10 mouse cellular contexts compared by ENCODE assay signal in the genomic region with DNA sequence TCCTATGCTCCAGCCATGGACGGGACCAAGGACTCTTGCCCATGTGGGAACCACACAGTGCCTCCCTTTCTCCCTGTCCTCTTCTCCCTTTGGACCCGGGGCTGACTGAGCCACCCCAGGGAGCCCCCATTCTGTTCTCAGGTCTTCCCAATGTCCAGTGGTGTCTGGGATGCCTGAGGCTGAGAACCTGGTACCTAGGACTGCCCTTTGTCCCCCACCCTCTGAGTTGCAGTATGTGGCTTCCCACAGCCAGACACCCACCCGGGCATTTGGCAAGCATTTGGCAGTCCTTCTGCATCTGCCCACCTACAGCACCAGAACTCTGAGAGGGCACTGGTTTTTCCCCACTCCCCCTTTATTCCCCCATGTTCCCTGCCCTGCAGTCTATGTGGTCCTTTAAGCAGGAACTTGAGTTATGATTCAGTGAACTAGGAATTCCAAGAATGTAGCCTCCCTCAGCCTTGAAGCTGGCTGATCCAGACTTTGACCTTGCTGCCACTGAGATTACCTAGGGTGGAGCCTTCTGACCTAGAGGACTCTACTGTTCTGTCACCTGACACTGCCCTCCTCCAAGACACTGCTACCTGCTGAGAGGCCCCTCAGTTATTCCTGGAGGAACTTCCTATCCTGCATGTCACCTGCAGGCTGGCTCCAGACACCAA.
A peak's percentile ranks its signal among the peaks of the same experiment; 100 is the strongest.
DNase-seq lines count a peak whose midpoint lies in the region; ATAC-seq and TF ChIP-seq lines count a peak whose summit lies in the region.
"Had no signal": no experiment of that assay in that cellular context is flagged by ENCODE, and none has a peak within 500 bp of the region (broad histone marks: within the 10 kb centered on the region; RNA-seq: fewer than 3 reads in every experiment).

No protein-coding gene starts in this region.

- 0 out of 2 replicates have a peak, but pooled peaks have one; percentile 14 for ATAC-seq in heart, embryonic 11.5 days (replicated peaks; ENCODE audit: insufficient number of reproducible peaks, low FRiP score, low TSS enrichment)
- ATAC-seq in megakaryocyte progenitor cell, adult 5-6 weeks (replicated peaks; ENCODE audit: poor library complexity): no peak
- ATAC-seq: forebrain, embryonic 16.5 days had no signal

- H3K27ac ChIP-seq in heart, embryonic 11.5 days (ENCODE audit: low read depth, low read length): no peak overlapping the region
- H3K27ac ChIP-seq in ES-Bruce4 (ENCODE audit: insufficient read depth, low read length): no peak overlapping the region; the same call in 1 of the 2 replicates

- DNase-seq in heart, postnatal 14 days: no peak
- peak; percentile 12 for DNase-seq in forelimb bud, embryonic 11.5 days (ENCODE audit: low read depth, low spot score)
- peak; percentile 65 for DNase-seq in kidney, postnatal 14 days
- DNase-seq in cerebellum, postnatal 14 days: no peak
- no peak for DNase-seq in spleen, adult 18-20 months

- no peak overlapping the region for H3K4me3 ChIP-seq in heart, embryonic 11.5 days (ENCODE audit: low read depth, low read length)
- no peak overlapping the region for H3K4me3 ChIP-seq in ES-Bruce4 (ENCODE audit: low read depth, low read length)

- H3K9ac ChIP-seq in heart, embryonic 11.5 days (ENCODE audit: low read depth, low read length): no peak overlapping the region
- no peak overlapping the region for H3K9ac ChIP-seq in ES-Bruce4 (ENCODE audit: low read depth, poor library complexity, severe bottlenecking)

- no peaks in the 10 kb centered on the region for H3K4me1 ChIP-seq in heart, embryonic 11.5 days (ENCODE audit: control insufficient read depth, insufficient read depth, low read length)
- H3K4me1 ChIP-seq in ES-Bruce4 (ENCODE audit: control insufficient read depth, insufficient read depth, low read length): peaks cover 5% of the 10 kb centered on the region

- 65% methylated on average over 3 of the region's 3 CpGs for WGBS in heart, embryonic 11.5 days (ENCODE audit: insufficient replicate concordance)

- TF ChIP-seq POLR2A in ES-Bruce4 (IDR thresholded peaks at IDR 0.05; ENCODE audit: insufficient read depth, low read length): no peak

- H3K27me3 ChIP-seq in heart, embryonic 11.5 days (ENCODE audit: control insufficient read depth, insufficient read depth, low read length): no peaks in the 10 kb centered on the region
- H3K27me3 ChIP-seq in ES-Bruce4 (ENCODE audit: control insufficient read depth, insufficient read depth, low read length, poor library complexity, severe bottlenecking): no peaks in the 10 kb centered on the region; the same call in 1 of the 2 replicates

- intact Hi-C loops in heart, postnatal 14 days (cut with DNase I): no loop called here

- no peaks in the 10 kb centered on the region for H3K9me3 ChIP-seq in heart, embryonic 11.5 days (replicated peaks; ENCODE audit: control insufficient read depth, low read length)
- H3K9me3 ChIP-seq in ES-Bruce4 (replicated peaks; ENCODE audit: control insufficient read depth, insufficient read depth, low read length, poor library complexity, severe bottlenecking): no peaks in the 10 kb centered on the region

- H3K4me2 ChIP-seq in heart, embryonic 11.5 days: no peak overlapping the region
- H3K4me2 ChIP-seq: liver, embryonic 11.5 days had no signal

- no peak for TF ChIP-seq CTCF in ES-Bruce4 (IDR thresholded peaks at IDR 0.05; ENCODE audit: low read depth, low read length)

- TF ChIP-seq EP300 in ES-Bruce4 (IDR thresholded peaks at IDR 0.05; ENCODE audit: insufficient read depth, low read depth, low read length): peak; percentile 78

- H3K36me3 ChIP-seq in heart, embryonic 11.5 days (ENCODE audit: control insufficient read depth, insufficient read depth, low read length): no peaks in the 10 kb centered on the region
- no peaks in the 10 kb centered on the region for H3K36me3 ChIP-seq in ES-Bruce4 (ENCODE audit: control insufficient read depth, insufficient read depth, low read length, poor library complexity, severe bottlenecking)

Comparison
In these comparisons a context has a peak if more than half of its experiments do, and no peak if none do; other contexts are left out.
1. DNase-seq: peak in forelimb bud, embryonic 11.5 days (single experiment) and kidney, postnatal 14 days (single experiment); none in heart, postnatal 14 days (0 of 2), cerebellum, postnatal 14 days (0 of 2) and spleen, adult 18-20 months (0 of 2).